Mouse (Mus musculus): ENCODE results near the gene Tesc.

Tesc gene

GRCm38 (mm10) chr5:118076721-118077592 lies 49.4 kb downstream of the Tesc start:
- DNase-seq (ENCODE audit: low spot score): no peak

- DNase-seq (ENCODE audit: low spot score): no peak
Observed at GRCm38 (mm10) chr5:118078550-118078949, 51.0 kb downstream of the Tesc start.

- DNase-seq (ENCODE audit: low spot score): no peak
Observed at GRCm38 (mm10) chr5:118079354-118079753, 51.8 kb downstream of the Tesc start.

DNA sequence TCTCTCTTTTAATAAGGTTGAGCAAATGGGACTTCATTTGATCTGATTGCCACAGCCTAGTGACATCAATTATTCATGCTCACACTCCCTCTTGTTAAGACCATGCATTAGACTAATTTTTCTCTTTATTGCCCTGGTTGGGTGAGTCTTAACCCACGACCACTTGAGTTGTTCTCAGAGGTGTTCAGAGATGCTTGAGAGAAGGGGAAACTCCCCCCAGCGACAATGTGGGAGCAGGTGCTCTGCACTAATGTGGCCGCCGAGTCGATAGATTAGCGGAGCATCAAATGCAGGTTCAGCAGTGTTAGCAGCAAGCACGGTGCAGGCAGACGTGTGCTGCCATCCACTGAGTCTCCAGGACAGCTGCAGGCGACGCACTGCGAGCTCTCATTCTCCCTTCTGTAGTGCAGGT lies 52.3 kb downstream of the Tesc start:
- no peak for DNase-seq (ENCODE audit: low spot score)

DNA sequence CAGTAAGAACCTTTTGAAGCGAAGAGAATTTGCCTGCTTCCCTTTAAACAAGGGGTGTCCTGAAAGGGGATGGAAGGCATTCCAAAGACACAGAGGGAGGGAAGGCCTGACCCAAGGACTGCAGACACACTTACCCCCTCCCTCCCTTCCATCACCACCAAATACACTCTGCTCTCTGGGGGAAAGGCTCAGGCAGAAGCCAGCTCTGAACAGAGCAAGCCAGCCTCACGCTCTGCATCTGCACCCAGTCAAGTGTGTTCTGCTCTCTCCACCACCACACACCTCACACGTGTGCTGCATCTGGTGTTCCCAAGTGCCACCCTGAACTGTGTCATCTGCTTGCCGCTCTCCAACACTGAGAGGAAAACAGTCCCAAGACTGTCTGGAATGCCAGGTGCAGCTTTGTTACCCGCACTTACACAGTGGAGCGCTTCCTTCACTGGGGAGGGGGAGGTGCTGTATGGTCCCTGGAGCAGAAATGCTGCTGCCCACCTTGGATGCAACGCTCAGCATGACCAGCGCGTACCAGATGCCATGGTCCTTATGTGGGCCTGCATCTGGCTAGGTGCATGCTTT lies 53.9 kb downstream of the Tesc start:
- no peak for DNase-seq (ENCODE audit: low spot score)

DNA sequence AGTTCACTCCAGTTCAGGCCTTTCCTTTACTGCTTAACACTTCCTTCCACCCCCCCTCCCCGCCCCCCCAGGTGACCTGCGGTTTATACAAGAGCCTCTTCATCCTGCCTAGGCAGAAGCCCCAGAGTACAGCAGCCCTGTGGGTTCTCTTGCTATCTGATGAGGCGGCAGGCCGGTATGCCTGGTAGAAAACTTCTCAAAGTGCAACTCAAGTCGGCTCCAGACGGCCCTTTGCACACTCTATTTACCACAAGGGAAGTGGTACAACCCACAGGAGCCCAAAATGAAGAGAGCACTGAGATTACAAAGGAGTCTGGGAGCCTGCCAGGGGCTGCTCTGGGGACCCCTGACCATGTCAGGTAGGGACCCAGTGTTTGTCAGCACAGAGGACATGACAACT lies 54.5 kb downstream of the Tesc start:
- no peak for DNase-seq (ENCODE audit: low spot score)

GRCm38 (mm10) chr5:118083060-118083638 lies 55.6 kb downstream of the Tesc start:
- DNase-seq (ENCODE audit: low spot score): no peak

DNA sequence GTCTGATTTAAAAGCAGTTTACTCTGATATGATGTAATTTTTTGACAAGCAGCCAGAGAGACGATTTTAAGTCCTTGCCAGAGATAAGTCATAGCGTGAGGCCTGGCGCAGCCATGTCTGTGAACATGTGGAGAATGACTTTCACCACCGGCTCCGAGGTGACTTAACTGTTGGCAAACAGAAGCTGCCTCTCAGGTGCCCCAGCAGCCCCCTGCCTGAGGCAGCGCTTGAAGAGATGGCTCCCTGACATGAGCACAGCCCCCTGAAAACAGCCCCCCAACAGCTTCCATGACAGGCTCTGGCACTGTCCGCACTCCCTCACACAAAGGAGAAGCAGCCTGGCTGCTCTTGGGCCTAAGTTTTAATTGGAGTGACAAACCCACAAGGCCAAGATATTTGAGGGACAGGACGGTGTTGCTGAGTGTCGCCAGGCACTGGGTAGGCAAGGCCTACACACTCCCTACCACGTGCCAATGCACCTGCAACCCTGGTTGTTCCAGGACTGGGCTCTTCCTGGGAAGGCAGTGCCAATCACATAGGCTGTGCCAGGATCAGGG lies 56.7 kb downstream of the Tesc start:
- DNase-seq (ENCODE audit: low spot score): no peak

GRCm38 (mm10) chr5:118085313-118085712 lies 57.8 kb downstream of the Tesc start:
- DNase-seq (ENCODE audit: low spot score): no peak

DNA sequence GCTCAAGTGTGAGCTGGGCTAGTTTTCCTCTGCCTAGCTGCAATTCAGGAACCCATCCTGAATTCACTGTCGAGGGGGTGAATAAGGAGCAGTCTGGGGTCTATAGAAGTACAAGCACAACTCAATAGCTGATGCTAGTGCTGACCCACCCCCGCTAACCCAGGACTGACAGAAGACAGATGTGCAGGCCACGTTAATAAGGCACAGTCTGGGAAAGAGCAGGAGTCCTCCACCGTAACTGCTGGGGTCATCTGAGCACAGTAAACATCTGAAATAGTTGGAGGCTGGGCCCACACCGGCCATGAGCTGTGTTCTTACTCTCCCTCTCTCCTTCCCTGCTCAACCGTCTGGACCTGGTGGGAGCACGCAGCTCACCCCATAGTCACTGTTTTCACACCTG lies 59.4 kb downstream of the Tesc start:
- no peak for DNase-seq (ENCODE audit: low spot score)

GRCm38 (mm10) chr5:118089102-118089501 lies 61.6 kb downstream of the Tesc start:
- DNase-seq (ENCODE audit: low spot score): no peak

DNA sequence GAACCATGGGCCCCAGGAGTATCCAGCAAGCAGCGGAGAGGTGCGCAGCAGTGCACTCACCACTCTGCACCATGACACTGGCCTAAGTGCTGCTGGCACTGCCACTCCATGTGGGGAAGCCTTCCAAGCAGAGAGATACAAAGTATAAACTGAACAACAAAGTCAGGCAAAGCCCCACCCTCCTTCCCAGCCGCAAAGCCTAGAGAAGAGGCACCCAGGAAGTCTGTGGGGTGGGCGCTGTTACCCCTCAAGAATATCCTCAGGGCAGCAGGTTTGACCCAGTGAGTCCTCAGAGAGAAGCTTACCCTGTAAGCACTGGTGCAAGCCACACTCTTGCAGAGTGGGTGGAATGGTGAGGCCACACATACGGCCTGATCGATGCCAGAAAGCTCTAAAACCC lies 62.6 kb downstream of the Tesc start:
- no peak for DNase-seq (ENCODE audit: low spot score)

GRCm38 (mm10) chr5:118090837-118091236 lies 63.3 kb downstream of the Tesc start:
- no peak for DNase-seq (ENCODE audit: low spot score)

DNA sequence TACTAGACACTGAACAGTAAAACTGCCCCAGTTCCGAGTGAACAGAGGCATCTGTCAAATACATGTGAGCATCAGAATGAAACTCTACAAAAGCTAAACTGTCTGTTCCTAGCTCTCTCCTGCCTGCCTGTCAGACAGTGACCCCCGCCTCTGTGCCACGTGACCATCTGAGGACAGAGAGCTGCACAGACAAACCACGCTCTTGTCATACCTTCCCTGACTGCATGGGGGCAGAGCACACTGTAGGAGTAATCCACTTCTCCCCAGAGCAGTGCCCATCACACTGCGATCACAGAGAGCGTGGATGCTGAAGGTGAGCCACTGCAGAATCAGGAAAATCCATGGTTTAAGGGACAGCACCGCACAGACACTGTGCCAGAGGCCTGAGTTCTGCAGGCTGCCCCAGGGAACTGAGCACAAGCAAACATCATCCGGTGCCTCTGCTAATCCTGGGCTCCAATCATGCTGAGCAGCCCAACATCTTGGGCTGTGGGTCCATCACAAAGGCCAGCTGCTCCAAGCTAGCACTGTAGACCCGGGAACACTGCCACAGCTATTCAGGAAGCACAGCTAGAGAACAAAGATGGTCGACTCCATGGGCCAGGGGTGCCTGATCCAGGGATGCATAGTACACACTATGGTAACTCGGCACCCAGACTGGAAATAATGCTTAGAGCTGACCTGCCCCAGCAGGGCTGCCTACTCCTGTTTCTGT lies 65.9 kb downstream of the Tesc start:
- no peak for DNase-seq (ENCODE audit: low spot score)

DNA sequence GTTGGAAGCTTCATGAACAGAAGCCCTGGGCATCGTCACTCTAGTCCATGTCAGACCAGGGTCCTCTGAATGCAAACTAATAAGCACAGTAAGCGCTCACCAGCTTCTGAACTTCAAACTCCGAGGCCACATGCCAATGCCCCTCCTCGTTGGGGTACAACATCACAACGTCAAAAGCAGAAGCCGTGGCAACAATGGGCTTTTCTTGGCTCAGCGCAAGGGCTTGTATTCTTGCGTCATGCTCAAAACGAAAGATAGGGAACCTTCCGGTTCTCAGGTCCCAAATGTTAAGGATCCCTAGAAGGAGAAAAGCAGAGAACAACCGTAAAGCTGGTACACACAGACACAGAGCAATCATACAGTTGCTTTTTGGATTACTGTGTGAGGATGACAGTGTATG lies 67.9 kb downstream of the Tesc start:
- no peak for DNase-seq (ENCODE audit: low spot score)

- no peak for DNase-seq (ENCODE audit: low spot score)
Observed at GRCm38 (mm10) chr5:118095849-118096248, 68.3 kb downstream of the Tesc start.

DNA sequence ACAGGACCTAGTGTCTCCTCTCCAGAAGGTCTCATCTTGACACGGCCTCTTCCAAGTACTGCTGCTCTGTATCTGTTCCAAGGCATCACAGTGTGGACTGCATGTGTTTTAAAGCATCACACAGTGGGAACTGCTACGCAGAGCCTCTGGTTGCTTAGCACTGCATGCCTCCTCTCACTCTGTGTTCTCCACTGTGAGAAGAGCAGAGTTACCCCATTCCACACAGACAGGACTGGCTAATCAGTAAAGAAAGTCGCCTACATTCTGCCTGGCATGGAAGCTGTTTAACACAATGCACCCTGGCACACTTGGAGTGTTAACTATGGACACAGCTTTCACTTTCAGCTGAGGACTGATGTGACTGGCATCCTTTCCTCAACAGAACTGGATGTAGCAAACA lies 68.8 kb downstream of the Tesc start:
- no peak for DNase-seq (ENCODE audit: low spot score)

DNA sequence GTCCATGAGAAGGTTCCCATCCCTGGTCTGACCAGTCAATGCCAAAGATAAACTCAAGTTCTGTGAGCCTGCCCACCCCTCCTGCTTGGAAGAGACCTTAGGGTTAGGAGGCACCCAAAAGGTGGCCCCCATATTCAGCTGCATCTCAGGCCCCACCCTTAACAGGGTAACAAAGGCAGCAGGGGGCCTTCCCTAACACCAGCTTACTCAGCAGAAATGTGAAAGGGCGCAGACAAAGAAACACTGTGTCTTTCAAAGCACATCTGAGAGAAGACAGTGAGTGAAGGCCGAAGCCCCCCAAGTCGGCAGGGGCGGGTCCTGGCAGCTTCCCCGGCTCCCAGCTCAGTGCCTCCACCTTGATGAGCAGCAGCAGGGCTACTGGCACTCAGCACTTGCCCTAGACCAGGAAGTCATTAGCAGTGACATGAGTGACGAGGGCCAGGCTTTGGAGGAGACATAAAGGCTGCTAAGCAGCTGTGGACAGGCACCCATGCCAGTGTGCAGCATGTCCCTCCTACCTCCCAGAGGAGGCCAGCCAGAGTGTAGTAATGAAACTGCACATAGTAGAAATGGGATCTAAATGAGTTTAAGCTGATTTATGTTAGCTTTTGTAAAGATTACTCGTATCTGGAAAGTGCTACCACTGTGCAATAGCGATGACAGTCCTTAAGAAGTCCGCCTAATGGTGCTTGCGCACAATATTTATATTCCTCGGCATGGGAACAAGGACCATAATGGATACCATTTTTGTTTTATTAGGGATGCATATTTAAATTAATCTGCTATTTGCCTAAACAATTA lies 71.7 kb downstream of the Tesc start:
- DNase-seq (ENCODE audit: low spot score): no peak

GRCm38 (mm10) chr5:118099870-118100478 lies 72.4 kb downstream of the Tesc start:
- DNase-seq (ENCODE audit: low spot score): no peak

- DNase-seq (ENCODE audit: low spot score): no peak
Observed at GRCm38 (mm10) chr5:118105536-118105935, 78.0 kb downstream of the Tesc start.

DNA sequence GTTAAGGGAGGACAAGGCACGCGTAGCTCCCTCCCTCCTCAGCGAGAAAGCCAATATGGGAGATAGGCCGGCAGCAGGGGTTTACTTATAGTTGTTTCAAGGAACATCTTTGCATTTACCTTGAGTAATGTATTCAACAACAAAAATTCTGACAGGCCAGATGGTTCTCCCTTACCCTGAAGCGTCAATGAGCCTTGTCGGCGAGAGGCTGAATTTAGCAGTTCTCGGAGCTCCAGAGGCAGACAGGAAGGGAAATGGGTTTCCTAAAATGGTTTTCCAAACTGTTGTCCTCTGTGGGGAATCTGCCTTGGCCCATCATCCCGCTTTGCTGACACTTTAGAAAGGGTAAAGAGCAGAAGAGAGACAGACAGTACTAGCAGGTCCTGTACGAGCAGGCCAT lies 79.1 kb downstream of the Tesc start:
- no peak for DNase-seq (ENCODE audit: low spot score)

All from layer of hippocampus, adult 9-10 months (tissue).